Mouse (Mus musculus): ENCODE results near the gene Zdhhc16.

DNA sequence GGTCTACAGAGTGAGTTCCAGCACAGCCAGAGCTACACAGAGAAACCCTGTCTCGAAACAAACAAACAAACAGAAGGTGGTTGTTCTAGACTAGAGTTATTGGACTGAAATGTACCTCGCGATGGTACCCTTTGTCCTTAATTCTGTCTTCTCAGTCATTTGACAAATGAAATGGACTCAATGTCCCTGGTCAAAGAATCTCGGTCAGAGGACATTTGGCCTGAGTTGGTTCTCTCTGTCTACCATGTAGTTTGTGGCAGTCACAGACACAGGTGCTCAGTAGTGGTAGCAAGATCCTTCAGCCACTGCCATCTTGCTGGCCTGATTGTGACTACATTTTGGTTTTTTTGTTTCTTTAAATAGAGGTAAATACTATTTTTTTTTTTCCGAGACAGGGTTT lies 52.7 kb downstream of the Zdhhc16 start:
- TF ChIP-seq FLI1 (IDR thresholded peaks at IDR 0.05; ENCODE audit: low read length) = no peak
- TF ChIP-seq GATA1 (IDR thresholded peaks at IDR 0.05; ENCODE audit: borderline replicate concordance, low read length) = no peak

Data from megakaryocyte, embryonic 14.5 days (primary cell).